Mouse (Mus musculus): ENCODE measurements around the gene Ostn.

The Ostn gene

DNA sequence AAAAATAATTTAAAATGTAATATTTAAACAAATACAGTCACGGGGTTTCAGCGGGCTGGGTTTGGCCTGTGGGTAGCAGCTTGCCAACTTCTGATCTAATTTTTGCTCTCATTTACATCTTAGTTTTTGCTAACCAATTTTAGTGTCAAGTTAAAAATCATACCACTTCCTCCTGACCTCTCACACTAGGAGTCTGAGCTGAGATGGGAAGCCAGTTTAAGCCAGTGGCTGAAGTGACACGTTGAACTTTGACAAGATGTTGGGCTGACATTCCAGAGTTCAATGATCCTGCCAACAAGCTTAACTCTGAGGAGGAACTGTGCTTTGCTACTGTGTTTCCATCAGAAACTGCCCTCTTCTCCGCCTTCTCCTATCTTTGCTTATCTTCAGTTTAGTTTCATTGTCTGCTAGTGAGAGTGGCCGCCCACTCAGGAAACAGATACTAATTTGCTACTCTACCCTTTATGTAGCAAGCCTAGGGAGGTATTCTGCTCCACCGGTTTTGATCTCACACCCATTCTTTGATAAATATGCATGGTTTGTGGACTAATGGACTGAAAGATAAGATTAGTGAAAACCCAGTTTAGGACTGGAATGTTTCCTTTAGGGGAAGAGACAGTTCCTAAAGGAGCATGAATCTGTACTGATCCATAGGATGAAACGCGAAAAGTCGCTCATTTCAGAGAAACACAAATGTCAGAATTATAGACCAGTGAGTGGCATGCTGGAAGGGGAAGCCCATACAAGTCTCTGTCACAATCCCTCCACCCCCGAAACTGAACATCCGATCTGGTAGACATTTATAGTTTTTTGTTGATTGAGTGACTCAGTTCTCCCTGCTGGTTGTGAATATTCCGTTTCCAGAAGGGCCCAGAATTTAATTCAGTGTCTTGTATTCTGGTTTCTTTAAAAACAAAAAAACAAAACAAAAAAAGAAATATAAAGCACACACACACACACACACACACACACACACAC is 80.6 kb downstream of the Ostn start:
- DNase-seq (ENCODE audit: low read depth): no peak

DNA sequence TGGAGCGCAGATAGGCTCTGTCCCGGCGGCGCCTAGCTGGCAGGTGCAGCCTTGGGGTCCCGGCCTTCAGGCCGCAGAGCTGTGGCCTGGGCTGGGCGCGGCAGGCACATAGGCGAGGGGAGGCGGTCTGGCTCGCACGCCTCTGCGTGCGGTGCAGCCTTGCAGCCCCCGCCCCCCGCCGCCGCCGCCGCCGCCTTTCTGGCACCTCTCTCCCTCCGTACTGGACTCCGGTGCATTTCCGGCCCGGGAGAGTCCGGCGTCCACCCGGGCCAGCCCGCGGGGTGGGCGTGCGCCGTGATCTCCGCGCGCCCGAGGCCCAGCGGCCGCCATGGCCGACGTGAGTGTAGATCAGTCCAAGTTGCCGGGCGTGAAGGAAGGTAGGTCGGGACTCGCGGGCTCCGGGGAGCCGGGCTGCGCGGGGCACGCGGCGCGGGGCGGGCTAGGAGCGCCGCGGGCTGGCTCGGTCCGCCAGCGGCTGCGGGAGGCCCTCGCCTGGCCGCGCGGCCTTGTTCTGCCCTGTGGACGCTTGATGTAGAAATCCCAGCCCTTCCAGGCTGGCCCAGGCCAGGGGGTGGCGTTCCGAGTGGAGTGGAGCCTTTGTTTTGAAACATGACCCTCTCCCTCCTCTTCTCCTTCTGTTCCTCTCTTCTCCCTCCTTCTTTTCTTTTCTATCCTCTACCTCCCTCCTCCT is 81.6 kb downstream of the Ostn start, which contains the start of gene Ccdc50:
Ccdc50 (plus strand) TSS at position 109 of the 691 bp plus-strand sequence.
- no peak for DNase-seq (ENCODE audit: low read depth)

DNA sequence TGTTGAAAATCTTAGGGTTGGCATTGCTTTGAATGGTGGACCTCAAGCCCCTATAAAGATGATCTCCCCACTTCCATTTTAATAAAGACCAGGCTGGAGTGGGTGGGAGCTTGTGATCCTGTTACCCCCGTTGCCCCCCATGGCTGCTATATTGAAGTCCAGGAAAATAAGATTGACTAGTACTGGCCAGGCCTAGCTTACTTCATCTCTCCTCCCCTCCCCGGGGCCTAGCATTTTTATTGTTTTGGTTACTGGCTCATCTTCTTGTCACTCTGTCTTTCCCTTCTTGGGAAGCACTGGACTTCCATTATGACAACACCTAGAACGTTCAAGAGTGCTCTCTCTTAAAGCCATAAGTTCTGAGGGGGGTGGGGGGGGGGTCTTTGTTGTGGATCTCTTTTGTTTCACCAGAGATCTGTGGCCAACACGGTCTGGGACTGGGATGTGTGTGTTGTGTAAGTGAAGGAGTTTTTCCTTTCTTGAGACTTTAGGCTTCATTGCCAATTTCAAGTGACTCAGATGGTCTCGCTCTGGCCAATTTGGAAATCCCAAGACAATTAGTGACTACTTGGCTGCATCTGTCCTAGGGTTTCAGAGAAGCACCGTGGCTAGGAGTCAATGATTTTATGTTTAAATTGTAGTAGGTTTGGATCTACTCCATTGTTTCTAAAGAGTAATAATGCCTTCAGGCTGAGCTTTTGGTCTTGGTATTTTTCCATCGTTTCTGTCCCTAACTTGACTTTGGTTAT is 82.4 kb downstream of the Ostn start:
- DNase-seq (ENCODE audit: low read depth): no peak

DNA sequence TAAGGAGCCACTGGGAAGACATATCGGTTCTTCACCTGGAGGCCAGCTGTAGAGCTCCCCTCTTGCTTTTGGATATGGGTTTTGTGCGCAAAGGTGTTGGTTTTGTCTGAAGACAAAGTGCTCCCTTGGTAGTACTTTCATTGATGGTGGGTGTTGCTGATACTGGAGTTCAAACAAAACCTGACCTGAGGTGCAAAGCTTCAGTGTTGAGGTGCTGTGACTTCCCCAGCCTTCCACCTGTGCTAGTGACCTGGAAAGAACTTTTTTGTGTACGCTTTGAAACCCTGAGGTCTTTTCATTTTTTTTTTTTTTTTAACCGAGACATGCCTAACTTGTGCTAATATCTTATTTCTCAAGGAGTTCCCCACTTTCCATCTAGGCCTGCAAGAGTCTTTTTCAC is 83.0 kb downstream of the Ostn start:
- DNase-seq (ENCODE audit: low read depth): no peak

DNA sequence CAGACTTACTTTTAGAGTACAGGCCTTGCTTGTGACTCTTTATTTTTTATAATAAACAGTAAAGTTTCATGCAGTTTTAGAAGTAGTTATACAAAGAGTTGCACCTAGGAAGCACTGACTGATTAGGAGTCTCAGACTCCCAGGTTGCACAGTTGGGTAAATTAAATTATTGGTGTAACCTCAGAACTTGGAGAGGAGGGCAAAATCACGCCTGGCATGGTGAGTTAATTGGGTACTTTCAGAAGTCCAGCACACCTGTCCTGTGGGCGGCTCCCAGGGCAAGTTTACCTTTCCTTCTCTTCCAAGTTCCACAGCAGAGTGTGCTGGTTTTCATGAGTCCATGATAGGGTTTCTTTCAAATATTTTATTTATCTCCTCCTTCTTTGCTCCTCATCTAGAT is 84.6 kb downstream of the Ostn start:
- no peak for DNase-seq (ENCODE audit: low read depth)

DNA sequence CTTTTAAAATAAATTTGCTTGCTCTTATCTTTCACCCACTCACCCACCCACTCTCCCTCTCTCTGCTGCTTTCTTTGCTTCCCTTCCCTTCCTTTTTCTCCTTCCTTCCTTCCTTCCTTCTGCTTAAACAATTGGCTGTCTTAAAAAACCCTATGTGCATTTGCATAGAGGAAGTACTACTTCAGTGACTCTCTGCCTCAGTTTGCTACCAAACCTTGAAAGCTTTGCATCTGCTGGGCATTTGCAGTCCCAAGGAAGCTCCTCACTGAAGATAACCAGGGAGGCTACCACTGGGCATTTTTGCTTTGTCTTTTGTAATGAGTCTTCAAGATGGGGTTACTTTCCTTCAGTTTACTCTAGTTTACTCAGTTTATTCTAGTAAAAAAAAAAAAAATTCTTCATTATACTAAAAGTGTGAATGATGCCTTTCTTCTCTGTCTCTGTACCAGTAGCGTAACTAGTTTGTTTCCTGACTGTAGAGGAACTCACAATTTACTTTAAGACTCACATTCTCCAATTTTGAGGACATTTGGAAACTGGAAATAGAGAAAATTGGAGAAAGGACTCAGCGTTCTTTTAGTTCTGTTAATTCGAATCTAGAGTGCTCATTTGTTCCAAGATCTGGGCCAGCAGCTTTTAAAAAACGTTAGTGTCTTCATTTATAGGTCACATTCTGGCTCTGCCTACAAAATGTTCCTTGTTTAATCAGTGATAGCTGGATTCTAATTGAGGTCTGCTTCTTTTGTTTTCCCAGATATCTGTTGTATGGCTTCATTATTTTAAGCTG is 88.2 kb downstream of the Ostn start:
- no peak for DNase-seq (ENCODE audit: low read depth)

DNA sequence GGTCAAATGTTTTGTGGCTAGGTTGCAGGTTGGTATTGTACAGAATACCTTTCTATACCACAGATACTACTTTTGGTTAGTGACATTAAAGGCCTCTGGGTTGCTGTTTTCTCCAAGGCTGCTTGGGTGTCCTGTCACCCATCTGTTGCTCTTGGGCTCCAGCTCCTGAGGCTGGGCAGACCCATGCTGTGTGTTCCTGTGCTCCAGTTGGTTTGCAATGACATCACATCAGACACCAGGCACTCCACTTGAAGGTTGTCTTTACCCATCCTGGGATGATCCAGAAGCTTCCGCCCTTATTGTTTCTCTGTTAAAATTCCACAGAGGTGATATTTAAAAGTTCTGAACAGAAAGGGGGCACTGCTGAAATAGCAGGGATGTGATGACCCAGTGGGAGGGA is 89.7 kb downstream of the Ostn start:
- DNase-seq (ENCODE audit: low read depth): no peak

DNA sequence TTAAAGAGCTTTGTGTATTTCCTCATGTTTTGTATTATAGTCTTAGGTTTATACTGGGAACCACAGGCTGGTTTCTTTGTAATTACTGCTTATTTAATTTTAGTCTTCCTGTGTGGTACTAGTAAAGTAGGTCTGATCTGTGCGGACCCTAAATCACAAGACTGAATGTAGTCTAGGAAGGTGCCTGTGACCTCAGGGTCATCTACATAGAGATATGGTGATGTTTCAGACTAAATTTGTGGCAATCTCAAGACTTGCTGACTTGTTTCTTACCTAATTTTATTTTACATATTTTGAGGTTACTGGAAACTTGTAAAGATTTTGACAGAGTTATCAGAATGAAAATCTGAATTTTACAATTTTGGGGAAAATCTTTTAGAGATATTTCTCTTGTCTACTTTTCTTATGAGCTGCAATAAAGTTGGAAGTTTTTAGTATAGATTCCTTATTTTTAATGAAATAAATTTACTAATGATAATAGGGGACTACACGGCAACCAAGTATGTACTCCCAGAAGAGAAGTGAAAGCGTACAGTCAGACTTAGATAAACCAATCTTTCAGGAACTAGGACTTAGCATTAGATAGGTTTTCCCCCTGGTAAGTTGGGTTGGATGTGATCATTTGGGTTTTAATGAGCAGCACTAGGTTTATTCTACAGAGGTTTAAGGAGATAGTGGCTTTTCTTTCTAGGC is 91.9 kb downstream of the Ostn start:
- DNase-seq (ENCODE audit: low read depth): no peak

DNA sequence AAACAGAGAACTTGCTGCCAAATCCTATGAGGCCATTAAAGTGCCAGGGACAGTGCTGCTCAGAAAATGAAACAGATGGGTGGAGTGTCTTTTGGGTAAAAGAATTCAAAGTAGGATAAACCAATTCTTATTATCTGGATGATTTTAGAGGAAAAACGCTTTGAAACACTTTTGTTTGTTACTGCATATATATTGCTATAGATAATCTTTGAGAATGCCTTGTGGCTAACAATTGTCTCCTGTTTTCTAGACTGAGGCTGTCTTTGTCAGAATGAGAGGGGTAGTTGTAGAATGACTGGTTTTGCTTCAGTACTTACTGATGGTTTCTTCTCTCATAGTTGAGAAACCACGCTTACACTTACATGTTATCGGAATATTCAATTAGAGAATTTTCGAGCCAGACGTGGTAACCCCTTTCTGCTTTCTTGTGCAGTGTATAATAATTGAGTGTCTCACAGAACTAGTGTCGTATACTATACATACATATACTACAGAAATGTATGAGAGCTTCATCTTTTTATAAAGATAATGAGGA is 92.5 kb downstream of the Ostn start:
- DNase-seq (ENCODE audit: low read depth): no peak

All from fibroblast of lung, adult 2 months (primary cell).